Mouse (Mus musculus): Measurements from ENCODE around the gene Bicd2. TPM values are rescaled to one million over a fixed set of nuclear protein-coding genes. Genes with fewer than 3 reads are reported as not detected.
"Not testable (repeated sequence)": the region's sequence is repeated elsewhere in the genome, so short reads cannot be mapped to it uniquely, and the experiment has no call there.

Gene Bicd2
- polyA plus RNA-seq, 1 experiment from 2014 or later = 24.8 TPM

GRCm38 (mm10) chr13:49367657-49368440 is 26.5 kb downstream of the Bicd2 start:
- H3K4me2 ChIP-seq = no peak overlapping the region
- no peak overlapping the region for H3K4me3 ChIP-seq
- H3K9me3 ChIP-seq (replicated peaks) = no peaks in the 10 kb centered on the region
- H3K9ac ChIP-seq = no peak overlapping the region
- no peaks in the 10 kb centered on the region for H3K27me3 ChIP-seq
- H3K27ac ChIP-seq = no peak overlapping the region
- ATAC-seq = no peak
- WGBS = 76% methylated on average over 4 of the region's 4 CpGs
- H3K36me3 ChIP-seq (ENCODE audit: poor library complexity, severe bottlenecking) = peaks cover 37% of the 10 kb centered on the region
- peaks cover 14% of the 10 kb centered on the region for H3K4me1 ChIP-seq

GRCm38 (mm10) chr13:49369404-49369803 is 28.0 kb downstream of the Bicd2 start:
- 95% methylated on average over 10 of the region's 10 CpGs for WGBS
- H3K9ac ChIP-seq = no peak overlapping the region
- H3K4me2 ChIP-seq = no peak overlapping the region
- no peak for ATAC-seq
- H3K9me3 ChIP-seq (replicated peaks) = no peaks in the 10 kb centered on the region
- peaks cover 38% of the 10 kb centered on the region for H3K36me3 ChIP-seq (ENCODE audit: poor library complexity, severe bottlenecking)
- peaks cover 11% of the 10 kb centered on the region; the same call in 1 of the 2 replicates for H3K4me1 ChIP-seq
- H3K27ac ChIP-seq = no peak overlapping the region
- H3K27me3 ChIP-seq = no peaks in the 10 kb centered on the region
- no peak overlapping the region for H3K4me3 ChIP-seq

- H3K9ac ChIP-seq; H3K27me3 ChIP-seq; ATAC-seq; H3K9me3 ChIP-seq (replicated peaks); H3K4me2 ChIP-seq; H3K27ac ChIP-seq; H3K4me3 ChIP-seq: not testable (repeated sequence)
- H3K36me3 ChIP-seq (ENCODE audit: poor library complexity, severe bottlenecking) = peaks cover 45% of the 10 kb centered on the region
- WGBS = 91% methylated on average over 6 of the region's 6 CpGs
- H3K4me1 ChIP-seq = peaks cover 11% of the 10 kb centered on the region; the same call in 1 of the 2 replicates
These were observed 28.8 kb downstream of the Bicd2 start for GRCm38 (mm10) chr13:49370216-49370615.

- not testable (repeated sequence) for H3K4me1 ChIP-seq; H3K9me3 ChIP-seq (replicated peaks); H3K27me3 ChIP-seq; H3K27ac ChIP-seq; H3K4me2 ChIP-seq; ATAC-seq; H3K4me3 ChIP-seq; H3K9ac ChIP-seq
- H3K36me3 ChIP-seq (ENCODE audit: poor library complexity, severe bottlenecking) = peaks cover 52% of the 10 kb centered on the region
- WGBS = 89% methylated on average over 5 of the region's 5 CpGs
These were observed 29.5 kb downstream of the Bicd2 start for GRCm38 (mm10) chr13:49370916-49371315.

- peaks cover 57% of the 10 kb centered on the region for H3K36me3 ChIP-seq (ENCODE audit: poor library complexity, severe bottlenecking)
- H3K4me3 ChIP-seq = no peak overlapping the region
- H3K4me1 ChIP-seq = peaks cover 4% of the 10 kb centered on the region; the same call in 1 of the 2 replicates
- no peak overlapping the region for H3K27ac ChIP-seq
- H3K27me3 ChIP-seq = no peaks in the 10 kb centered on the region
- ATAC-seq = no peak
- WGBS = 82% methylated on average over 3 of the region's 3 CpGs
- H3K9ac ChIP-seq = no peak overlapping the region
- H3K4me2 ChIP-seq = no peak overlapping the region
- H3K9me3 ChIP-seq (replicated peaks) = no peaks in the 10 kb centered on the region
These were observed 30.1 kb downstream of the Bicd2 start for GRCm38 (mm10) chr13:49371428-49371899.

- ATAC-seq = no peak
- no peak overlapping the region for H3K4me2 ChIP-seq
- H3K36me3 ChIP-seq (ENCODE audit: poor library complexity, severe bottlenecking) = peaks cover 68% of the 10 kb centered on the region
- H3K27ac ChIP-seq = no peak overlapping the region
- no peaks in the 10 kb centered on the region for H3K27me3 ChIP-seq
- H3K9ac ChIP-seq = no peak overlapping the region
- H3K9me3 ChIP-seq (replicated peaks) = no peaks in the 10 kb centered on the region
- H3K4me3 ChIP-seq = no peak overlapping the region
- WGBS = 94% methylated on average over 9 of the region's 9 CpGs
- H3K4me1 ChIP-seq = no peaks in the 10 kb centered on the region
These were observed 31.1 kb downstream of the Bicd2 start for GRCm38 (mm10) chr13:49372370-49373060.

GRCm38 (mm10) chr13:49374304-49374703 is 32.9 kb downstream of the Bicd2 start:
- WGBS = 65% methylated on average over 6 of the region's 6 CpGs
- H3K4me2 ChIP-seq = no peak overlapping the region
- no peaks in the 10 kb centered on the region for H3K27me3 ChIP-seq
- ATAC-seq = no peak
- H3K36me3 ChIP-seq (ENCODE audit: poor library complexity, severe bottlenecking) = peaks cover 84% of the 10 kb centered on the region
- H3K9ac ChIP-seq = no peak overlapping the region
- no peak overlapping the region; the same call in 1 of the 2 replicates for H3K27ac ChIP-seq
- H3K9me3 ChIP-seq (replicated peaks) = no peaks in the 10 kb centered on the region
- H3K4me3 ChIP-seq = no peak overlapping the region
- no peaks in the 10 kb centered on the region for H3K4me1 ChIP-seq

GRCm38 (mm10) chr13:49374730-49375129 is 33.3 kb downstream of the Bicd2 start:
- H3K4me3 ChIP-seq = no peak overlapping the region
- WGBS = 86% methylated on average over 6 of the region's 6 CpGs
- H3K27me3 ChIP-seq = no peaks in the 10 kb centered on the region
- no peaks in the 10 kb centered on the region for H3K4me1 ChIP-seq
- no peak for ATAC-seq
- no peak overlapping the region for H3K27ac ChIP-seq
- H3K9ac ChIP-seq = no peak overlapping the region
- no peak overlapping the region for H3K4me2 ChIP-seq
- no peaks in the 10 kb centered on the region for H3K9me3 ChIP-seq (replicated peaks)
- peaks cover 84% of the 10 kb centered on the region for H3K36me3 ChIP-seq (ENCODE audit: poor library complexity, severe bottlenecking)

GRCm38 (mm10) chr13:49377608-49378007 is 36.2 kb downstream of the Bicd2 start:
- no peak overlapping the region for H3K27ac ChIP-seq
- no peaks in the 10 kb centered on the region for H3K4me1 ChIP-seq
- no peaks in the 10 kb centered on the region for H3K9me3 ChIP-seq (replicated peaks)
- H3K9ac ChIP-seq = no peak overlapping the region
- H3K4me2 ChIP-seq = no peak overlapping the region
- ATAC-seq = no peak
- H3K36me3 ChIP-seq (ENCODE audit: poor library complexity, severe bottlenecking) = peaks cover 84% of the 10 kb centered on the region
- no peak overlapping the region for H3K4me3 ChIP-seq
- 89% methylated on average over 6 of the region's 6 CpGs for WGBS
- H3K27me3 ChIP-seq = no peaks in the 10 kb centered on the region

GRCm38 (mm10) chr13:49379301-49379700 is 37.9 kb downstream of the Bicd2 start:
- no peak for ATAC-seq
- H3K4me1 ChIP-seq = no peaks in the 10 kb centered on the region
- H3K4me3 ChIP-seq = no peak overlapping the region
- 95% methylated on average over 20 of the region's 20 CpGs for WGBS
- peaks cover 98% of the 10 kb centered on the region for H3K36me3 ChIP-seq (ENCODE audit: poor library complexity, severe bottlenecking)
- H3K27me3 ChIP-seq = no peaks in the 10 kb centered on the region
- no peak overlapping the region for H3K9ac ChIP-seq
- H3K9me3 ChIP-seq (replicated peaks) = no peaks in the 10 kb centered on the region
- H3K27ac ChIP-seq = no peak overlapping the region
- H3K4me2 ChIP-seq = no peak overlapping the region

- H3K4me1 ChIP-seq = no peaks in the 10 kb centered on the region
- 39% methylated on average over 3 of the region's 3 CpGs for WGBS
- no peak overlapping the region for H3K27ac ChIP-seq
- H3K4me3 ChIP-seq = no peak overlapping the region
- ATAC-seq = peak; percentile 71; the same call in 1 of the 2 replicates
- H3K9me3 ChIP-seq (replicated peaks) = no peaks in the 10 kb centered on the region
- no peak overlapping the region for H3K9ac ChIP-seq
- peaks cover 98% of the 10 kb centered on the region for H3K36me3 ChIP-seq (ENCODE audit: poor library complexity, severe bottlenecking)
- H3K27me3 ChIP-seq = no peaks in the 10 kb centered on the region
- H3K4me2 ChIP-seq = no peak overlapping the region
These were observed 39.8 kb downstream of the Bicd2 start for GRCm38 (mm10) chr13:49381230-49381629.

GRCm38 (mm10) chr13:49382997-49383396 is 41.6 kb downstream of the Bicd2 start:
- H3K27ac ChIP-seq = no peak overlapping the region
- H3K9ac ChIP-seq = no peak overlapping the region
- ATAC-seq = no peak
- WGBS = 95% methylated on average over 23 of the region's 23 CpGs
- no peaks in the 10 kb centered on the region for H3K4me1 ChIP-seq
- no peaks in the 10 kb centered on the region for H3K27me3 ChIP-seq
- H3K36me3 ChIP-seq (ENCODE audit: poor library complexity, severe bottlenecking) = peaks cover 89% of the 10 kb centered on the region
- H3K9me3 ChIP-seq (replicated peaks) = no peaks in the 10 kb centered on the region
- H3K4me3 ChIP-seq = no peak overlapping the region
- H3K4me2 ChIP-seq = no peak overlapping the region

Data from forebrain, embryonic 13.5 days (tissue).